Mouse (Mus musculus) left cerebral cortex, adult 2 months (tissue): ENCODE data around the gene Vmn2r108. TPM values are rescaled to one million over a fixed set of nuclear protein-coding genes. Genes with fewer than 3 reads are reported as not detected.
"Not testable (repeated sequence)": the region's sequence is repeated elsewhere in the genome, so short reads cannot be mapped to it uniquely, and the experiment has no call there.

Experiments
- DNase-seq, 2 experiments: peaks; one replicate each; pipeline ENCODE4 v3.0.0; 2021 to 2022; ENCODE audit warnings: low spot score in 2 of 2, mixed read lengths in 1 of 2; ENCODE audit errors: extremely low spot score in 1 of 2
- H3K27ac ChIP-seq: fragments of 200-600 bp; 2 replicates; pipeline ENCODE4 v1.8.1; 2022
- H3K4me3 ChIP-seq: fragments of 200-600 bp; 2 replicates; pipeline ENCODE4 v1.8.1; 2022
- CTCF ChIP-seq: fragments of 200-600 bp; IDR thresholded peaks from 2 replicates; pipeline ENCODE4 v1.8.1; 2022; ENCODE audit warnings: antibody characterized with exemption, mild to moderate bottlenecking, moderate library complexity
- intact Hi-C: fragments of 180-260 bp; cut with DNase I; formaldehyde crosslinking; loops from one replicate; pipeline ENCODE4 v1.15.1; 2025
- long read RNA-seq, 2 experiments: library from polyadenylated mRNA; stranded (forward); transcript quantifications; one replicate each; pipeline ENCODE4 v2.0.0; 2021; ENCODE audit warnings: borderline mapping rate in 2 of 2
- total RNA-seq, 2 experiments: library from RNA; stranded (reverse); gene quantifications; 2 replicates each; pipeline ENCODE4 v1.2.3; 2021

The Vmn2r108 gene
- total RNA-seq: not detected
- long read RNA-seq, experiment 1: 0 reads
- long read RNA-seq, experiment 2: 0 reads

DNA sequence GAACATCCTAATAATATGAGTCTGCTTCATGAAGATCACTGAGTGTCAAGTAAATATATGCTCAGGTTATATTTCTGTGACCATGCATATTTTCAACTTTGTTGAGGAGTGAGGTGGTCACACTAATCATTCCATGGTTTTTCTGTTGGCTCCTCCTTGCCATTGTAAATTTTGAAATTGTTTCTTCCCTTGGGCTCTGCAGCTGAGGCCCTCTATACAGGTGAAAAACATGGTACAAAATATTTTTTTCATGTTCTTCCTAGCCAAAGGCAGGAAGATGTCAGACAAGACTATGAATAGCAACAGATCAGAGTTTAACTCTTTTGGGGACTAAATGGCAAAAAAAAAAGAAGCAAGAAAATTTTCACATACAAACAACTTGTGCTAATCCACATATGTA lies at the start of gene Vmn2r108:
Vmn2r108 (minus strand) TSS at position 101 of the 400 bp plus-strand sequence.
- H3K27ac ChIP-seq: no peak within 1 kb of the TSS
- TF ChIP-seq CTCF: no peak
- no peak within 1 kb of the TSS for H3K4me3 ChIP-seq
- DNase-seq: no peak
- intact Hi-C loops: no loop called here

DNA sequence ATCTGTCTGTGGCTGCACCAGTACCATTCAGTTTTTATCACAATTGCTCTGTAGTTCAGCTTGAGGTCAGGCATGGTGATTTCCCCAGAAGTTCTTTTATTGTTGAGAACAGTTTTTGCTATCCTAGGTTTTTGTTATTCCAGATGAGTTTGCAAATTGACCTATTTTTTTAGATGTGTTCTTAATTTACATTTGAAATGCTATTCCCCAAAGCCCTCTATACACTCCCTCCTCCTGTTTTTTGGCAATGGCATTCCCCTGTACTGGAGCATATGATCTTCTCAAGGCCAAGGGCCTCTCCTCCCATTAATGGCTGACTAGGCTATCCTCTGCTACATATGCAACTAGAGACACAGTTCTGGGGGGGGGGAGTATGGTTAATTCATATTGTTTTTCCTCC lies 27.1 kb upstream of the Vmn2r108 start:
- H3K4me3 ChIP-seq, H3K27ac ChIP-seq, intact Hi-C loops, DNase-seq: not testable (repeated sequence)

DNA sequence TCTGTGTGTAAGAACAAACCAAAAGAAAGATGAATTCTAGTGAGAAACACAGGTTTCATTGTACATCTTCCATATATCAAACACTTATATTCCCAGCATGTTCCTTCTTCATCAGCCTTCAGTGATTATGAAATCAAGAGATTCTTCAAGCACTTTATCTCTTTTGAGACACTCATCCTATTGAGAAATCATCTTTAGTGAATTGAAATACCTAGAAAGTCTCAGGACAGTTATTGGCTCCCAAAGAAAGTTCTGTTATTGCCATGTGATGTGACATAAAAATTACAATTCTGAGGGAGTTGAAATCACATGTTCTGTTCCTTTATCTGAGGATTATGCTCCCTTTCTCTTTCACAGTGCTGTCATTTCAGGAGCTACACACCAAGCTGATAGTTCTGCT lies 16.7 kb upstream of the Vmn2r108 start, which contains the start of gene Vmn1r225:
Vmn1r225 (plus strand) TSS at position 301 of the 400 bp plus-strand sequence.
- no peak within 1 kb of the TSS for H3K27ac ChIP-seq
- intact Hi-C loops: no loop called here

DNA sequence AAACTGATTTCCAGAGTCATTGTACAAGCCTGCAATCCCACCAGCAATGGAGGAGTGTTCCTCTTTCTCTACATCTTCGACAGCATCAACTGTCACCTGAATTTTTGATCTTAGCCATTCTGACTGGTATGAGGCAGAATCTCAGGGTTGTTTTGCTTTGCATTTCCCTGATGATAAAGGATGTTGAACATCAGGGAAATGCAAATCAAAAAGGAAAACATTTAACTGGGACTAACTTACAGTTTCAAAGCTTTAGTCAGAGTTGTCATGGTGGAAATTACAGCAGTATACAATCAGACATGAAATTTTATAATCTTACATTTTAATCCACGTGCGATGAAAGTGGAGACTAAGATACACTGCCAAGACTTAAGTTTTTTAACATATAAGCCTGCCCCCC lies 7.8 kb downstream of the Vmn2r108 start:
- intact Hi-C loops: no loop called here
- no peak overlapping the region for H3K4me3 ChIP-seq
- DNase-seq: no peak
- TF ChIP-seq CTCF: no peak
- no peak overlapping the region for H3K27ac ChIP-seq

More for the DNA sequence above, 16.7 kb upstream of the Vmn2r108 start, which contains the start of gene Vmn1r225:
- DNase-seq: no peak
- TF ChIP-seq CTCF: no peak
- no peak within 1 kb of the TSS for H3K4me3 ChIP-seq

DNA sequence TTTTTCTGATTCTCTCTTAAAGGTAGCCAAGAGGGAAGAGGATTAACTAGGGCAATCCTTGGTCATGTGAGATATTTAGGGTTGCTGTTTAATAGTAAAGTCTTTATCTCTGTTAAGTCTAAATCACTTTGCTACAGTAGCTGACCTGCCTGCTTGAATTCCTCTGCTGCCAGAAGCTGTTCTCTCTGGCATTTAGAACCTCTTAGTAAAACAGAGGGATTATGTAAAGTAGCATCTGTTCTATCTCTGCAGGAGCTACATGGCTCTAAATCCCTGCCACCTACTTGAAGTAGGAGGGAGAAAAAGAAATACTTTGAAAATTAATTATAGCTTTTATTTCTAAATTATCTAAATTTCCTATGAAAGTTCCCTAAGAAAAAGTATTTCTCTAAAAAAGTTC lies 41.9 kb downstream of the Vmn2r108 start:
- no peak for DNase-seq
- intact Hi-C loops: no loop called here
- TF ChIP-seq CTCF: no peak
- H3K27ac ChIP-seq: no peak overlapping the region
- no peak overlapping the region for H3K4me3 ChIP-seq

DNA sequence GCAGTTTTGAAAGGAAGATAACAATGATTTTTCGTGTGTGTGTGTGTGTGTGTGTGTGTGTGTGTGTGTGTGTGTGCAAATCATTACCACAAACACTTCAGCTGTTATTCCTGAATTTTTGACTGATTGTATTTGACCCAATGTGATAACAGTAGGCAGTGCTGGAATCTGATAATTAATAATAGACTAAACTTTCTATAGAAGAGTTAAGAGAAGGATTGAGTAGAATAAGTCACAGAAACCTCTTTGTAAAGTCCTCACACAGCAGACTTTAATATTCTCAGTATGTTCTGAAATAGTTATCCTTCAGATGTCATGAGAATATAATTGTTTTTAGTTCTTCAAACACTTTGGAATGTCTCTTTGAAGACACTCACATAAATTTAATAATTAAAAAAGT lies 67.3 kb downstream of the Vmn2r108 start, which contains the start of gene Vmn1r224:
Vmn1r224 (plus strand) TSS at position 301 of the 400 bp plus-strand sequence.
- intact Hi-C loops: no loop called here

More for the DNA sequence above, 67.3 kb downstream of the Vmn2r108 start, which contains the start of gene Vmn1r224:
- TF ChIP-seq CTCF: no peak
- no peak for DNase-seq
- Histone ChIP-seq H3K4me3 (no peak within 1 kb of the TSS), H3K27ac (no peak within 1 kb of the TSS)

Other genes starting within 250 kb of the Vmn2r108 start
- not detected for gene Vmn2r105, start 246.3 kb downstream of the Vmn2r108 start, total RNA-seq
- not detected for gene Vmn2r106, start 195.8 kb downstream of the Vmn2r108 start, total RNA-seq
- not detected for gene Vmn2r107, start 136.1 kb downstream of the Vmn2r108 start, total RNA-seq
- not detected for gene Vmn1r224, start 67.2 kb downstream of the Vmn2r108 start, total RNA-seq
- not detected for gene Vmn1r225, start 16.8 kb upstream of the Vmn2r108 start, total RNA-seq
- not detected for gene Vmn2r109, start 83.4 kb upstream of the Vmn2r108 start, total RNA-seq
- not detected for gene Vmn2r110, start 115.1 kb upstream of the Vmn2r108 start, total RNA-seq
- gene Fpr-rs3, start 143.5 kb upstream of the Vmn2r108 start, total RNA-seq: not detected
- gene Vmn1r226, start 201.5 kb upstream of the Vmn2r108 start, total RNA-seq: not detected
- not detected for gene Vmn1r227, start 248.5 kb upstream of the Vmn2r108 start, total RNA-seq